Mouse (Mus musculus): ENCODE measurements around the gene Aym1.
"Not testable (repeated sequence)": the region's sequence is repeated elsewhere in the genome, so short reads cannot be mapped to it uniquely, and the experiment has no call there.

Gene Aym1

DNA sequence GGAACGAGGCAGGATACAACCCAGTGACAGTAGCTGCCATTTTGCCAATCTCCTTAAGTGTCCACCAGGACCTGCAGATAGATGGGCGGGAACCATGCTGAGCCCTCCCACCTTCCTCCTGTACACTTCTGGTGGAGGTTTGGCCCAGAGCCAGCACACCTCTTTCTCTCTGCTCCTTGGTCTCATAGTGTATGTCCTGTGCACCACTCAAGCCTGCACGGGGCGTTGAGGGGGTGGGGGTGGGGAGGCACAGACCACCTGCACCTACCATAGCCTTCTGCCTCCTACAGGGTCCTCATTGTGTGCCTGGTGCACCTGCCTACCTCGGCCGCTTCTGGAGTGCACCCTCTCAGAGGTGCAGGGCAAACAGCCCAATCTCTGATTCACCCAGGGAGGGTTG, 4.5 kb upstream of the Aym1 start:
- DNase-seq (ENCODE audit: low spot score in 2 of 2), result no peak

- peak; percentile 43 to 66 for DNase-seq (ENCODE audit: low spot score in 2 of 2)
Measured at GRCm38 (mm10) chr5:113354311-113354710, 2.8 kb upstream of the Aym1 start.

DNA sequence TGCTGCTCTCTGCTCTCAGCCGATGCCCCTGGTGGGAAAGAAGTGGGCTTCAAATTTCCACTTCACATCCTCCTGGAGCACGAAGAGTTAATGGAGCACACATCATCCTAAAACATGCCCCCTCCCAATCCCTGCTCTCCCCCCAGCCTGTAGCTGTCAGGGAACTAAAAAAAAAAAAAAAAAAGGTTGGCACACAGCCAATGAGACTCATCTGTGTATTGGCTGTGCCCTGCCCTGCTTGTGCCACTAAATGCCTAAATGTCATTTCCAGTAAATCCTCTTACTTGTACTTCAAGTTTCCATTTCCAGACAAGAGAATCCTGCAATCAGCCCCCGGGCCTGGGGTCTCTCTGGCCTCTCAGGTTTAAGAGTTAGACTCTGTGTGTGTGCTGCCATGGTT, 562 bp downstream of the Aym1 start:
- DNase-seq (ENCODE audit: low spot score in 2 of 2), result no peak

DNA sequence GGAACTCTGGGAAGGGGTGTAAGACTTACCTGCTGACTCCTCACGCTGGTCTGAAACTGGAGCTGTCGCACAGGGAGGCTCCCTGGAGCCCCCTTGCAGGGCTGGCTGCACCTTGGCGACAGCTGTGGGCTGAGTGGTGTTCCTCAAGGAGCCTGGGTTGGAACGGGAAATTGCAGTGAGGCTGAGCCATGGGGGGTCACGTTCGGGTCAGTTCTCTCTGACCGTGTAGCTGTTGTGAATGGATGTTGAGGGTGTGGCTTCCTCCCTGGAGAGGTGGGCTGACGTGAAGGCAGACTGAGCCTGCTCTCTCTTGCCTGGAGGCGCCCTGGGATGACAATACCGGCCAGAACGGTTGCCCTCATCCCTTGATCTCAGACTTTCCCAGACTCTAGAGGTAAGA, 1.7 kb downstream of the Aym1 start:
- no peak for DNase-seq (ENCODE audit: low spot score in 2 of 2)

DNA sequence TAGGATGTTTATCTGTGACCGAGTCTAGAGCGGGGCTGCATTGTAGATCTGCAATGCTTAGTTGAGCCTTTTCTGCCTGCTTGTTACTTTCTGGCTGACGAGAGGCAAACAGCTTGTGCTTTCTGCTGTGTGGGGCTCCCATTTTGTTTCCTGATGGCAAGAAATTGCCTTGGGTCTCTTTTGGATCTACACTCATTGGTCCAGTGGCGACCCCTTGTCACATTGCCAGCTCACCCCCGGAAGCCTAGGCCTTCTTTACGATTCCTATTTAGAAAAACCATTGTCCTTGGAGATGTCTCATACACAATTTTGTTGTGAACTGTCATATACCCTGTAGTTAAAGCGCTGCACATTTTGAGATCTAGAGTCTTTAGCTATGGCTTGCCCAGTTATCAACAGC, 4.2 kb downstream of the Aym1 start:
- DNase-seq (ENCODE audit: low spot score in 2 of 2), result no peak

GRCm38 (mm10) chr5:113362258-113362996, 5.3 kb downstream of the Aym1 start:
- no peak for DNase-seq (ENCODE audit: low spot score in 2 of 2)

DNA sequence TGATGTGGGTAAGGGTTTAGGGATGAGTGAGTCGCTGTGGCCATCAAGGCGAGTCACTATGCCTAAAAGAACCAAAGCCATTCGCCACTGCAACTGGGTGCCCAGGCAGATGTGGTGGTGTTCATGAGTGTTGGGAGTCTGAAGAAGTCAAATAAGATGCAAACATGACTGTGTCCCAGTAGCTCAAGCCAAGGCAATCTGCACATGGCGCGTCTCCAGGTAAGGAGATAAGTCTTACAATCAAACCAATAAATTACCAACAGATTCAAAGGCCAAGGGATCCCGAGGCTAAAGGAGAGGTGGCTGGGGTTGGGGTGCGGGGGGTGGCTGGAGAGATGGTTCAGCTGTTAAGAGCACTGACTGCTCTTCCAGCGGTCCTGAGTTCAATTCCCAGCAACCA, 6.1 kb downstream of the Aym1 start:
- no peak for DNase-seq (ENCODE audit: low spot score in 2 of 2)

- DNase-seq (ENCODE audit: low spot score in 2 of 2), result peak; percentile 63 to 84
Measured at GRCm38 (mm10) chr5:113365921-113366320, 8.8 kb downstream of the Aym1 start.

- not testable (repeated sequence) for DNase-seq (ENCODE audit: low spot score in 2 of 2)
Measured at GRCm38 (mm10) chr5:113367726-113368125, 10.6 kb downstream of the Aym1 start.

GRCm38 (mm10) chr5:113369262-113369868, 12.3 kb downstream of the Aym1 start:
- no peak for DNase-seq (ENCODE audit: low spot score in 2 of 2)

DNA sequence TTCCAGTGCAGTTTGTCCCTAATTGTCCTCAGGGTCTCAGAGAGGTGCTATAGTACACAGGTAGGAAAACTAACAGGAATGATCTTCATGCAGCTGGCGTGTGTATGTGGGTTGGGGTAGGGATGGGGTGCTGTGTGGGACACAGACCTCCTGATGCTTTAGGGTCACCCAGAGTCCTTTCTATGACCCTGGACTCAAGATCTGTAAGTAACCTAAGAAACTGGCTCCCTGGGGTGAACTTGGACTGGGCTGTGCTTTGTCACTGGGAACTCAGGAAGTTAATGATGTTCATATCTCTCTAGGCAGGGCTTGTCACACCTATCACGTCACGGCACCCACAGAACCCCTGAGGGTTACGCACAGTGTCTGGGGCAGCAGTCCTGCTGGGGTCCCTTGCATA, 15.4 kb downstream of the Aym1 start:
- no peak for DNase-seq (ENCODE audit: low spot score in 2 of 2)

DNA sequence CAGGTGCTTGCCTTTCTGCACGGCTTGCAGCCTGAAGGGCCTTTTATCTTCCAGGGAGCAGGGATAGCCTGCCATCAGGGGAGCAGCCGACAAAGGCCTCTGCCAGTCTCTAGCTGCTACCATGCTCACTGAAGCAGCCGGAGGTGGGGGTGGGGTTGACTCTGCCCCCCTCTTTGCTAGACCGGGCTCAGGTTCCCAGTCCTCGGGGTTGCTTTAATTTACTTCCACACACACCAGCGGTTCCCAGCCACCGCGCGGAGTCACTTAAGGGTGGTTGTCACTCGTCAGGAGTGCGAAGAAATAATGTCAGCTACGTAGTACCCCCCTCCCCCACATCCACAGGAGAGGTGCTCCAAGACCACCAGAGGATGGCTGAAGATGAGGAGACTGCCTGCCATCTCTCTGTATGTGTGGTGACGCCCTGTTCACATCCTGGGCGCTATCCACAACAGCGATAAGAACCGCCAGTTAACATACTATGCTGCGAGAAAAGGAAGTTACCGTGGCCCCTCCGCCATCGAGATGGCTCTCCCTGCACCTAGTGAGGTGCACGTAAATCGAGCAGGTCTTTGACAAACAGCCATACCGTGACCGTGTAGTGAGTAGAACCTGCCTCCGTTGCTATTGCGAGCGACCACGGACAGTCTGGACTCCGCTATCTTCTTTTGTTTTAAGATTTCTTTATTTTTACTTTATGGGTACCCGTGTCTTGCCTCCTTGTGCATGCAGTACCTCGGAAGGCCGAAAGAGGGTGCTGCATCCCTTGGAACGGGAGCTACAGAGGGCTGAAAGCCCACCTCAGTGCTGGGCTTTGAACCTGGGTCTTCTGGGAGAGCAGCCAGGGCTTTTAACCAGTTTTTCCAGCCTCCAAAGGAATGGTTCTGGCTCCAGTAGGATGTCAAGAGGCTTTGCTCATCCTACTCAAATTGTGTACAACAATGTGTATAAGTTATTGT, 16.2 kb downstream of the Aym1 start:
- DNase-seq (ENCODE audit: low spot score in 2 of 2), result peak; percentile 61 to 84

- no peak for DNase-seq (ENCODE audit: low spot score in 2 of 2)
Measured at GRCm38 (mm10) chr5:113374290-113374689, 17.2 kb downstream of the Aym1 start.

GRCm38 (mm10) chr5:113375783-113376182, 18.7 kb downstream of the Aym1 start:
- DNase-seq (ENCODE audit: low spot score in 2 of 2), result peak; percentile 47 to 72

DNA sequence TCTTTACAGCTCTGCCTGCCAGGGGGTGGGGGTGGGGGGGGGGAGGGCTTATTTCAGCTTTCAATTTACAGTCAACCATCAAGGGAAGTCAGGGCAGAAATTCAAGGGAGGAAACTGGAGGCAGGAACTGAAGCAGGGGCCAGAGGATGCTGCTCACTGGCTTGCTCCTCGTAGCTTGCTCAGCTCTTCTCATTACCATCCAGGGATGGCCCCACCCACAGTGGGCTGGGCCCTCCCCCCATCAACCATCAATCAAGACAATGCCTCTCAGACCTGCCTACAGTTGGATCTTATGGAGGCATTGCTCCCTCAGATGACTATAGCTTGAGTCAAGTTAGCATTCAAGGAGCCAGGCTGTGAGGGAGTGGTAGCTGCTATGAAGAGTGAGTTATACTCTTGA, 19.2 kb downstream of the Aym1 start:
- DNase-seq (ENCODE audit: low spot score in 2 of 2), result no peak

DNA sequence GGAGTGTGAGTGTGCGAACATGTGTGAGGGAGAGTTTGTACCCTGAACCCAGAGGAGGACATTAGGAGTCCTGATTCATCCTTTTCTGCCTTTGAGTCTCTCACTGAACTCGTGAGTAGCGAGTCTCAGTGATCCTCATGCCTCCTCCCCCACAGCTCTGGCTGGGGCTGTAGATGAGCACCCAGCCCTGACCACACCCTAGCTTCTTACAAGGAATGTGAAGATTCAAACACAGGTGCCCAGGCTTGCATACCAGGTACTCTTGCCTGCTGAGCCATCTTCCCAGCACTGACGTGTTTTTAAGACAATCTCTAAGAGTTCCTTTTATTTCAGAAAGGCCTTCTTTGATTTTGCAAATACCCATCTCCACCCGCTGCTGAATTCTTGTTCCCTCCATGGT, 22.3 kb downstream of the Aym1 start:
- DNase-seq (ENCODE audit: low spot score in 2 of 2), result no peak

DNA sequence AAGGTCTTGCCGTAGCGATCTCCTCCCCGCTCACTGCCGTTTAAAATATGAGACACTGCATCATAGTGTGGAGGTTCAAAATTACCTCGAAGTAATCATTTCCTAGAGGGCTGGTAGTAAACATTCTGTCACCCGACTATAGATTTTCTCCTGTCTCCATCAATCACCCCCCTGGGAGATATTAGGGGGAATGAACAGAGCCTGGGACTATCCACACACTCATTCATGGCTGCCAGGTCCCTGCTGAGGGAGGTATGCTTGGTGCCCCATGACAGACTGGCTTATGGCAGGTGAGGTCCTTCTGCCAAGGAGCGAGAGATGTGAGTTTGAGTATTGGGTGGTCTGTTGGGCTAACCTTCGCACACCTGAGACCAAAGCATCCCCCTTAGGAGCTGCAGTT, 23.5 kb downstream of the Aym1 start:
- DNase-seq (ENCODE audit: low spot score in 2 of 2), result no peak

DNA sequence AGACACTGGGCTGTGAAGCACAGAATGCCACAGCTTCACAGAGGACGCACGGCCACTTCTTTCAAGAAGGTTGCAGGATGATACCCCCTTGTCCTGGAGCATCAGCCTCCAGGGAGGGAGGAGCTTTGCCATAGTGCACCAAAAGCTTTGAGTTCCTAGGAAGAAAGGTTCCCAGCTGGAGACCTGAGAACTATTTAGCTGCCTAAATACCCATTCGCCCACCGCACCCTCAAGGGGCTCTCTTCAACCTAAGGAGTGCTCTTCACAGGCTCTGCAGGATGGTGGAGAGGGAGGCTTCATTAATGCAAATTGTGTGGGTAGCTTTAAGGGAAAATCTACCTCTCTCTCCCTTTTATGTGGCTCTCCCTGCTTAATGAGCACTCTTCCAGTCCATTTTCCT, 25.5 kb downstream of the Aym1 start:
- DNase-seq (ENCODE audit: low spot score in 2 of 2), result no peak

- DNase-seq (ENCODE audit: low spot score in 2 of 2), result no peak
Measured at GRCm38 (mm10) chr5:113393766-113394165, 36.7 kb downstream of the Aym1 start.

DNA sequence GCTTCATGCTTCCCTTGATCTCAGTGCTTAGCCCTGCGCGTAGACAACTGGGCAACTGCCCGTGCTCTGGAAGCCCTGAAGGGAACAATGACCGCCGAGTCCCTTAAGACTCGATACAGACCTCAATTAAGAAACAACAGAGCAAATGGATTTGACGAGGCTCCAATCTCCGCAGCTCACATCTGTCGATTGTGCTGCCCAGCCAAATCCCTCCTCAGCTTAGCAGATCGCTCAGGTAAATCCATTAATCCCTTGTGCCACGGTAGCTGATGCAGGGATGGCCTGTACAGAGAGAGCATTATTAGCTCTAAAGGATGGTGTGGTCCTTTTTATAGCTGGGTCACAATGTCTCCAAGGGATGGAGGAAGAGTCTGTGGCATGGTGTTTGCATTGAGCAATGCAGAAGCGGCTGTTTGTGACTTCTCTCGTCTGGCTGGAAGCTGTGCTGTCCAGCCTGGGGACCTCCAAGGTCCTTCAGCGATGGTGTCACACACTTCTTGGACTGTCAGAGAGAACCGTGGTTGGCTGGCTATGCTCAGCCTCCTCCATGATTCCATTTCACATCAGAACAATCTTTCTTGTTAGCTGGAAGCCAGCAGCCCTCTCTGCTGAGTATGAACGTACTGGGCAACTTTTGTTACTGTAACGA, 39.3 kb downstream of the Aym1 start:
- no peak for DNase-seq (ENCODE audit: low spot score in 2 of 2)

DNA sequence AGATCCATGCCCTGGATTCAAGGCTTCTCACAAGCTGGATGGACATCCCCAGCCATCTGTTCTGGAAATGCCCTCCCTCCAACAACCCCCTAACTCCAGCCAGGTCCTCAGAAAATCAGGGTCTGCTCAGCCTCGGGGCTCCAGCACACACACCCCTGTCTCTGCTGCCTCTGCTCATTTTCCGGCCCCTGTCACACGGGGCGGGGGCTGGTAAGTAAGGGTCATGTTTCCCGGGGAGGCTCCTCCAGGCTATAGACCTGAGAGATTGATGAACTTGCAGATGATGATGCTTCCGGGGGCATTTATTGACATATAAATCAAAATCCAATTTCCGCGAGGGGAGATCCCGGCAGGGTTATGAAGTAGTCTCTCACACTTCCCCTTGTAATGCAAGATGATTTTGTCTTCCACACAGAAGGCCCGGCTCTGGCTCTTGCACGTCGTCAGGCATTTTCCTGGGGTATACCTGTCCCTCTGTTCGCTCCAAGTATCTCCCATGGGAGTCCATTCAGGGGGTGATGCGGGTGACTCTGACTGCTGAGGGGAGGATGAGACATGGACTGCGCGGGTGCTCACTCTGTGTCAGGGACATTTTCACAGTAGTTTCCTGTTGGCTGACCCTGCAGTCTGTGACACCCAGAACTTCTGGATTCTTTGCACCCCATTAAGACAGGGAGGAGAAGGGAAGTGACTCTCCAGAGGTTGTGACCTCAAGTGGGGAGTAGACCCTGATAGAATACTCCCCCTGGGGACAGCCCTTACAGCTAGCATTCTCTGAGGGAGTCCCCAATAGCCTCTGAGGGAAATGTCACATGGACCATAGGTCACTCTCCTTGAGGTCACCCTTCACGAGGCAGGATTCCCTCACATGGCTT, 40.6 kb downstream of the Aym1 start:
- DNase-seq (ENCODE audit: low spot score in 2 of 2), result no peak

Data from frontal cortex, postnatal 14 days (tissue).